10 mouse cellular contexts compared by ENCODE assay signal in genomic region chr14:51240899-51241298, GRCm38 (mm10). TPM values are rescaled to one million over a fixed set of nuclear protein-coding genes. Genes with fewer than 3 reads are reported as not detected.
A peak's percentile ranks its signal among the peaks of the same experiment; 100 is the strongest.
DNase-seq lines count a peak whose midpoint lies in the region; ATAC-seq and TF ChIP-seq lines count a peak whose summit lies in the region.
"Had no signal": no experiment of that assay in that cellular context is flagged by ENCODE, and none has a peak within 500 bp of the region (broad histone marks: within the 10 kb centered on the region; RNA-seq: fewer than 3 reads in every experiment).

No protein-coding gene starts in this region.

- H3K36me3 ChIP-seq in heart, adult 2 months (ENCODE audit: control insufficient read depth, insufficient read depth, low read length), result no peaks in the 10 kb centered on the region
- no peaks in the 10 kb centered on the region for H3K36me3 ChIP-seq in heart, embryonic 12.5 days
- no peaks in the 10 kb centered on the region for H3K36me3 ChIP-seq in intestine, embryonic 15.5 days

- peaks cover 1% of the 10 kb centered on the region; the same call in 1 of the 2 replicates for H3K4me1 ChIP-seq in heart, adult 2 months (ENCODE audit: control insufficient read depth, insufficient read depth, low read length)
- 0 out of 2 replicates have a peak, but pooled peaks cover 2% of the 10 kb centered on the region for H3K4me1 ChIP-seq in heart, embryonic 12.5 days (replicated peaks)
- H3K4me1 ChIP-seq in intestine, embryonic 15.5 days (replicated peaks), result no peaks in the 10 kb centered on the region

- H3K9me3 ChIP-seq in heart, embryonic 12.5 days (replicated peaks), result no peaks in the 10 kb centered on the region
- H3K9me3 ChIP-seq in intestine, embryonic 15.5 days, result no peaks in the 10 kb centered on the region

- peak; percentile 91 for TF ChIP-seq CTCF in heart, adult 2 months (IDR thresholded peaks at IDR 0.05)

- no peak for TF ChIP-seq POLR2A in heart, adult 2 months (IDR thresholded peaks at IDR 0.05; ENCODE audit: insufficient read depth, low read depth, low read length)

- H3K27ac ChIP-seq in heart, adult 2 months, result no peak overlapping the region
- no peak overlapping the region for H3K27ac ChIP-seq in heart, embryonic 12.5 days (ENCODE audit: poor library complexity, severe bottlenecking)
- H3K27ac ChIP-seq in intestine, embryonic 15.5 days, result no peak overlapping the region

- H3K79me2 ChIP-seq in heart, adult 2 months (replicated peaks; ENCODE audit: control insufficient read depth, insufficient read depth, low read length), result no peaks in the 10 kb centered on the region

- no peak overlapping the region for H3K4me3 ChIP-seq in heart, adult 2 months
- H3K4me3 ChIP-seq in heart, embryonic 12.5 days, result no peak overlapping the region
- no peak overlapping the region for H3K4me3 ChIP-seq in intestine, embryonic 15.5 days (replicated peaks)

- ATAC-seq in heart, embryonic 12.5 days (ENCODE audit: insufficient number of reproducible peaks, low FRiP score), result no peak
- ATAC-seq in intestine, embryonic 15.5 days, result no peak; the same call in 1 of the 2 replicates

- intact Hi-C loops in heart, adult 2 months (cut with DNase I), result loop anchor here (1.0 kb wide), 2 partner anchors 65 to 138 kb away; no protein-coding TSS in a partner anchor

- TF ChIP-seq EP300 in heart, adult 2 months (IDR thresholded peaks at IDR 0.05; ENCODE audit: insufficient read depth, low read depth, low read length), result no peak

- no peaks in the 10 kb centered on the region for H3K27me3 ChIP-seq in heart, adult 2 months (ENCODE audit: control insufficient read depth, insufficient read depth, low read length)
- H3K27me3 ChIP-seq in heart, embryonic 12.5 days (replicated peaks), result no peaks in the 10 kb centered on the region
- no peaks in the 10 kb centered on the region for H3K27me3 ChIP-seq in intestine, embryonic 15.5 days (replicated peaks)

- no peak overlapping the region for H3K4me2 ChIP-seq in heart, embryonic 12.5 days
- no peak overlapping the region for H3K4me2 ChIP-seq in intestine, embryonic 15.5 days (replicated peaks)

- H3K9ac ChIP-seq in heart, adult 2 months (ENCODE audit: low read depth, low read length), result no peak overlapping the region
- H3K9ac ChIP-seq in heart, embryonic 12.5 days, result no peak overlapping the region
- H3K9ac ChIP-seq in intestine, embryonic 15.5 days, result no peak overlapping the region

- DNase-seq in heart, adult 2 months, result peak in 1 of 2 experiments; percentile 30
- peak; percentile 64 for DNase-seq in A20 (ENCODE audit: low read depth, low spot score)
- DNase-seq in adrenal gland, adult 8-10 months, result peak; percentile 15
- peak; percentile 14 to 72 for DNase-seq in frontal cortex, adult 2 months (ENCODE audit: extremely low spot score in 1 of 2, low spot score in 1 of 2)
- peak; percentile 14 to 41 for DNase-seq in layer of hippocampus, adult 8-10 months (ENCODE audit: low spot score in 2 of 2)
- DNase-seq in mesoderm, embryonic 11.5 days (ENCODE audit: low read depth, low spot score), result peak; percentile 66

RNA-seq across cellular contexts. Expression of gene Rnase2a, which starts 15.0 kb away (rescaled TPM):
- total RNA-seq in heart, adult 2 months (2021), result under 1 TPM; 0.57 to 0.89 TPM
- polyA plus RNA-seq in heart, adult 2 months (2012; rRNA removed), result not detected in 2 replicates
- polyA plus RNA-seq in heart, embryonic 12.5 days (2016; fragmentation: Nextera tagmentation; extraction: Ambion mirVana), result not detected in 2 replicates
- total RNA-seq in adrenal gland, adult 8-10 months (2022), result 10 to 100 TPM in 2 of 4 experiments, 1 to 10 TPM in 2; 8.4 to 30.6 (median 10.1) TPM
- not detected in 2 replicates for polyA plus RNA-seq in frontal cortex, adult 2 months (2012; rRNA removed)
- total RNA-seq in layer of hippocampus, adult 8-10 months (2022), result not detected
- not detected in 2 replicates for polyA plus RNA-seq in intestine, embryonic 15.5 days (2015; fragmentation: Nextera tagmentation; extraction: Ambion mirVana)
- polyA plus RNA-seq: cerebellum, adult 2 months; lung, embryonic 16.5 days had no signal

RNA-seq across cellular contexts. Expression of gene Ear14, which starts 37.7 kb away (rescaled TPM):
- not detected for total RNA-seq in heart, adult 2 months (2021)
- not detected in 2 replicates for polyA plus RNA-seq in heart, adult 2 months (2012; rRNA removed)
- not detected in 2 replicates for polyA plus RNA-seq in heart, embryonic 12.5 days (2016; fragmentation: Nextera tagmentation; extraction: Ambion mirVana)
- total RNA-seq in adrenal gland, adult 8-10 months (2022), result not detected
- polyA plus RNA-seq in frontal cortex, adult 2 months (2012; rRNA removed), result not detected in 2 replicates
- total RNA-seq in layer of hippocampus, adult 8-10 months (2022), result not detected
- not detected in 2 replicates for polyA plus RNA-seq in intestine, embryonic 15.5 days (2015; fragmentation: Nextera tagmentation; extraction: Ambion mirVana)
- polyA plus RNA-seq: cerebellum, adult 2 months; lung, embryonic 16.5 days had no signal

RNA-seq across cellular contexts. Expression of gene Ang2, which starts 42.0 kb away (rescaled TPM):
- not detected for total RNA-seq in heart, adult 2 months (2021)
- not detected in 2 replicates for polyA plus RNA-seq in heart, adult 2 months (2012; rRNA removed)
- not detected in 2 replicates for polyA plus RNA-seq in heart, embryonic 12.5 days (2016; fragmentation: Nextera tagmentation; extraction: Ambion mirVana)
- not detected for total RNA-seq in adrenal gland, adult 8-10 months (2022)
- polyA plus RNA-seq in frontal cortex, adult 2 months (2012; rRNA removed), result not detected in 2 replicates
- total RNA-seq in layer of hippocampus, adult 8-10 months (2022), result not detected
- not detected in 2 replicates for polyA plus RNA-seq in intestine, embryonic 15.5 days (2015; fragmentation: Nextera tagmentation; extraction: Ambion mirVana)
- polyA plus RNA-seq: cerebellum, adult 2 months; lung, embryonic 16.5 days had no signal
